Mouse (Mus musculus): ENCODE measurements at regions not wholly inside any gene's neighbourhood (a gene's known extent, or its start where the extent isn't known, plus 50 kb on each side); places are given as distances from the start of the nearest gene placed in this dataset.

DNA sequence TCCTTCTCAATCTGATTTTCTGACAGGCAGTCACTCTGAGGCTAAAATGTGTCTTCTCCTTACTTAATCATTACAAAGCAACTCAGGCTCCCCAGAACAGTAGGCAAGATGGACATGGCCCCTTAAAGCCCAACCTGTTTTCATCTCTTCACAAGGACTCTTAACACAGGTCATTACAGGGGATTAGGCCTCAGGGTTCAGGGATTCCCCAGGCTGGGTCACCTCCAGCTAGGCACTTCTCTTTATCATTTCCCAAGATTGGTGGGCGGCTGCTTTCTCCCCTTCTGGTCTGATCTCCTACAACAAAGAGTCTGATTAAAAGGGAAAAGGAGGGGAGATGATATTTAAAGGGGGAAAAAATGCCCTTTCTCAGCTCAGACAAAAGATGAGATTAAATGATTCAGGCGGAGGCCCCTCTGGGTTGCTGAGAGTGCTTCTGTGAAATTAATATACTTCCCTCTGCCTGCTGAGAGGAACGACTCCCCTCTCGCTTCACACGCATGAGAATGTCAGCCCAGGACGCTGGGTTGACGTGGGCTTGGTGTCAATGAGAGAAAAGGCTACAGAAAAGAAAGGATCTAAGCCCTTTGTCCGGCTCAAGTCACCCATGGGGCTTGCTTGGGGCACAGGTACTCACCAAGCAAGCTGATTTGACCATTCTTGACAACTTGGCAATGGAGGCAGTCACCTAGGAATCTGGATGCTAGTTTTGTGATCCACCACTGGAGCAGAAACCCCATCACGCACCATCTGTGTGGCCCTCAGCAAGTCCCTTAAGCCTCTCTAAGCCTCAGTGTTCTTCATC lies 152.3 kb downstream of the Gsdmc2 start:
- no peak overlapping the region for H3K4me3 ChIP-seq (ENCODE audit: control insufficient read depth in 1 of 2, insufficient read depth in 1 of 2, low read depth in 2 of 2, low read length in 2 of 2)
- no peaks in the 10 kb centered on the region for H3K79me2 ChIP-seq (ENCODE audit: control insufficient read depth, insufficient read depth, low read length, poor library complexity)
- H3K27ac ChIP-seq (ENCODE audit: control insufficient read depth, low read depth, low read length): no peak overlapping the region

DNA sequence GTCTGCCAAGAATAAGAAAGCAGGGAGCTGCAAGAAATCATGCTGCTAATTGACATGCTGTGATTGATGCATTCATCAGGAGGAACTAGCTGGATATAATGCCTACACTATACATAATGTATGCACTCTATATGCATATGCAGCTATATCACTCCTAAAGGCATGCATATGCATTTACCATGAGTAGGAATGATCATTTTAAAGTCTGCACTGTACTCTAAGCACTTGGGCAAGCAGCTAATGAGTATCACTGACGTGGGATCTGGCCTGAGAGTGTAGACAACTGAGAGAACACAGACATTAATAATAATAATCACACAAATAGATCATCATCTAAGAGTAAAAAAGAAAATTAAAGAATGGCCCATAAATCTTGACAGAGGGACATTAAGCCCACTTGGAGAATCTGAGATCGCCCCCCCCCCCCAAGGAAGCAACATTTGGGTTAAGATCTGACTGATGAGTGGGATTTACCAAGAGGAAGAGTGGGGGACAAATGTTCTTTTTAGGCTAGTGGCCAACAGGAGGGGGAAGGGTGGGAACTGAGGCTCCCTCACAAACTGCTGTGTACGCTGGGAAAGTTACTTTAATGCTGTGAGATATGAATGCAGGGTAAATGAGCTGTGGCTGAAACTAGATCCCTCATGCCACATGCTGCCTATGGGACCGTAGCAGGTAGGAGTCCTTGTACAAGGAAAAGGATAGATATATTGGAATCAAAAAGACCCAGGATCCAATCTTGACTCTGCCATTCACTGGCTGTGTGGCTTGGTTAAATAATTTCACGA lies 155.0 kb downstream of the Gsdmc2 start:
- DNase-seq (ENCODE audit: low read depth, low spot score): no peak
- H3K4me1 ChIP-seq (ENCODE audit: control insufficient read depth in 1 of 2, insufficient read depth in 2 of 2, low read length in 2 of 2): no peaks in the 10 kb centered on the region
- H3K27ac ChIP-seq (ENCODE audit: control insufficient read depth, low read depth, low read length): no peak overlapping the region
- no peaks in the 10 kb centered on the region for H3K79me2 ChIP-seq (ENCODE audit: control insufficient read depth, insufficient read depth, low read length, poor library complexity)
- no peaks in the 10 kb centered on the region for H3K36me3 ChIP-seq (ENCODE audit: control insufficient read depth in 1 of 2, insufficient read depth in 2 of 2, low read length in 2 of 2)
- no peak overlapping the region for H3K9ac ChIP-seq (ENCODE audit: control insufficient read depth, low read depth, low read length, poor library complexity, severe bottlenecking)
- TF ChIP-seq POLR2A (IDR thresholded peaks at IDR 0.05; ENCODE audit: control insufficient read depth in 1 of 2, insufficient read depth in 1 of 2, low read depth in 1 of 2, low read length in 2 of 2, poor library complexity in 1 of 2) (no peak), MAZ (IDR thresholded peaks at IDR 0.05; ENCODE audit: low read depth, low read length) (no peak), ZMIZ1 (IDR thresholded peaks at IDR 0.05; ENCODE audit: low read depth, low read length) (no peak), EP300 (IDR thresholded peaks at IDR 0.05; ENCODE audit: low read depth in 1 of 2, low read length in 2 of 2) (no peak), ELF1 (IDR thresholded peaks at IDR 0.05; ENCODE audit: low read depth, low read length) (no peak), NRF1 (IDR thresholded peaks at IDR 0.05; ENCODE audit: insufficient read depth, low read depth, low read length, poor library complexity, severe bottlenecking) (no peak), CTCF (IDR thresholded peaks at IDR 0.05 in 2 of 3, conservative IDR thresholded peaks at IDR 0.05 in 1 of 3; ENCODE audit: control insufficient read depth in 1 of 3, insufficient read depth in 1 of 3, low read depth in 2 of 3, low read length in 3 of 3, poor library complexity in 1 of 3, severe bottlenecking in 1 of 3) (no peak), MYB (IDR thresholded peaks at IDR 0.05; ENCODE audit: low read depth, low read length) (no peak), GATA1 (IDR thresholded peaks at IDR 0.05; ENCODE audit: low read depth, low read length) (no peak), MEF2A (IDR thresholded peaks at IDR 0.05; ENCODE audit: extremely low read depth, insufficient replicate concordance, low read depth, low read length, poor library complexity, severe bottlenecking) (no peak), RAD21 (IDR thresholded peaks at IDR 0.05; ENCODE audit: low read depth, low read length) (no peak), POLR2AphosphoS5 (IDR thresholded peaks at IDR 0.05; ENCODE audit: borderline replicate concordance, low read depth, low read length) (no peak), USF1 (IDR thresholded peaks at IDR 0.05; ENCODE audit: low read depth, low read length) (no peak), ZKSCAN1 (IDR thresholded peaks at IDR 0.05; ENCODE audit: low read depth, low read length) (no peak), NELFE (IDR thresholded peaks at IDR 0.05; ENCODE audit: low read depth, low read length) (no peak), UBTF (IDR thresholded peaks at IDR 0.05; ENCODE audit: borderline replicate concordance, insufficient read depth, low read depth, low read length) (no peak), ETS1 (IDR thresholded peaks at IDR 0.05; ENCODE audit: low read depth, low read length) (no peak), SIN3A (IDR thresholded peaks at IDR 0.05; ENCODE audit: low read length) (no peak)
- no peak overlapping the region for H3K4me3 ChIP-seq (ENCODE audit: control insufficient read depth in 1 of 2, insufficient read depth in 1 of 2, low read depth in 2 of 2, low read length in 2 of 2)
- no peaks in the 10 kb centered on the region for H3K9me3 ChIP-seq (replicated peaks; ENCODE audit: insufficient read depth, low read length)
- H3K27me3 ChIP-seq (ENCODE audit: control insufficient read depth in 1 of 2, insufficient read depth in 2 of 2, low read length in 2 of 2): no peaks in the 10 kb centered on the region

More for the DNA sequence above, 152.3 kb downstream of the Gsdmc2 start:
- no peak for TF ChIP-seq CTCF (IDR thresholded peaks at IDR 0.05 in 2 of 3, conservative IDR thresholded peaks at IDR 0.05 in 1 of 3; ENCODE audit: control insufficient read depth in 1 of 3, insufficient read depth in 1 of 3, low read depth in 2 of 3, low read length in 3 of 3, poor library complexity in 1 of 3, severe bottlenecking in 1 of 3)
- TF ChIP-seq MYB (IDR thresholded peaks at IDR 0.05; ENCODE audit: low read depth, low read length): no peak
- TF ChIP-seq SIN3A (IDR thresholded peaks at IDR 0.05; ENCODE audit: low read length): no peak
- no peak for TF ChIP-seq NRF1 (IDR thresholded peaks at IDR 0.05; ENCODE audit: insufficient read depth, low read depth, low read length, poor library complexity, severe bottlenecking)
- Histone ChIP-seq H3K36me3 (ENCODE audit: control insufficient read depth in 1 of 2, insufficient read depth in 2 of 2, low read length in 2 of 2) (no peaks in the 10 kb centered on the region), H3K4me1 (ENCODE audit: control insufficient read depth in 1 of 2, insufficient read depth in 2 of 2, low read length in 2 of 2) (no peaks in the 10 kb centered on the region), H3K9ac (ENCODE audit: control insufficient read depth, low read depth, low read length, poor library complexity, severe bottlenecking) (no peak overlapping the region), H3K9me3 (replicated peaks; ENCODE audit: insufficient read depth, low read length) (no peaks in the 10 kb centered on the region), H3K27me3 (ENCODE audit: control insufficient read depth in 1 of 2, insufficient read depth in 2 of 2, low read length in 2 of 2) (no peaks in the 10 kb centered on the region)
- no peak for DNase-seq (ENCODE audit: low read depth, low spot score)
